Mouse (Mus musculus) right cerebral cortex, postnatal 25 days (tissue): Measurements from ENCODE around the gene Rps18.
"Not testable (repeated sequence)": the region's sequence is repeated elsewhere in the genome, so short reads cannot be mapped to it uniquely, and the experiment has no call there.

Experiments used
- DNase-seq: peaks from one replicate; pipeline ENCODE4 v3.0.0; 2022

Rps18 gene

DNA sequence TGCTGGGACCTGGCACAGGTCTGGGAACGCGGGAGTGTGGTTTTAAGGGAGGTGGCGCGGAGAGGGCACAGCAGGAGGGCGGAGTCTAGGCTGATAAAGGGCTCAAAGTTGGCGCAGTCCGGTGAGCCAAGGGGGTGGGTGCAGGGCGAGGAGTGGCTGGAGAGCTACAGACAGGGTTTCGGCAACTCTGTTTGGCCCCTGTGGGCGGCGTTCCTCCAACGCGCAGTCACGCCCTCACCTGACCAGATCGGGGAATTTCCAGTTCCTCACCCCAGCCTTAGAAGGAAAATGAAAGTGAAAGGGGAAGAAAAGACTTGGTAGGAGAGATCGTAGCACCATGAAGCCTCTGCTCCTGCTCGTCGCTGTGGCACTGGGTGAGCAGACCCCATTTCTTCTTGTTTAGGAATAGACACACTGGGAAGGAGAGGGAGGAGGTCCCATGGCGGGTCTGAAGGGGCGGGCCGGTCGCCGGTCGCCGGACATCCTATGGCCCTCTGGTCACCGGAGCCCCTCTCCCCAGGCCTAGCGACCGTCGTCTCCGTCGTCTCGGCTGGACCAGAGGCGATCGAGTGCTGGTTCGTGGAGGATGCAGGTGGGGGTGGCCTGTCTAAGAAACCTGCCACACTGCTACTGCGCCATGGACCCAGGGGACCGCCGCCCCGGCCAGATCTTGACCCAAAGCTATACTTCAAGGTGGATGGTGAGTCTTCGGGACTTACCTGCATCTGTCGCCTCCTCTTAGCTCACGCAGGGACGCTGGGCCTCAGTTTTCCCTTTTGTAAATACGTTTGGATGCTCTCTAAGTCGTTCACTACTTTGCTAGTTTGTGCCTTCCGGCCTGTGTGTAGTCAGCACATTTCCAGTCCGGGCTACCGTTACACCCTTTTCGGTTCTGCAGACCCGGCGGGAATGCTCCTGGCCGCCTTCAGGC is 36.2 kb downstream of the Rps18 start:
- peak; percentile 47 for DNase-seq

DNA sequence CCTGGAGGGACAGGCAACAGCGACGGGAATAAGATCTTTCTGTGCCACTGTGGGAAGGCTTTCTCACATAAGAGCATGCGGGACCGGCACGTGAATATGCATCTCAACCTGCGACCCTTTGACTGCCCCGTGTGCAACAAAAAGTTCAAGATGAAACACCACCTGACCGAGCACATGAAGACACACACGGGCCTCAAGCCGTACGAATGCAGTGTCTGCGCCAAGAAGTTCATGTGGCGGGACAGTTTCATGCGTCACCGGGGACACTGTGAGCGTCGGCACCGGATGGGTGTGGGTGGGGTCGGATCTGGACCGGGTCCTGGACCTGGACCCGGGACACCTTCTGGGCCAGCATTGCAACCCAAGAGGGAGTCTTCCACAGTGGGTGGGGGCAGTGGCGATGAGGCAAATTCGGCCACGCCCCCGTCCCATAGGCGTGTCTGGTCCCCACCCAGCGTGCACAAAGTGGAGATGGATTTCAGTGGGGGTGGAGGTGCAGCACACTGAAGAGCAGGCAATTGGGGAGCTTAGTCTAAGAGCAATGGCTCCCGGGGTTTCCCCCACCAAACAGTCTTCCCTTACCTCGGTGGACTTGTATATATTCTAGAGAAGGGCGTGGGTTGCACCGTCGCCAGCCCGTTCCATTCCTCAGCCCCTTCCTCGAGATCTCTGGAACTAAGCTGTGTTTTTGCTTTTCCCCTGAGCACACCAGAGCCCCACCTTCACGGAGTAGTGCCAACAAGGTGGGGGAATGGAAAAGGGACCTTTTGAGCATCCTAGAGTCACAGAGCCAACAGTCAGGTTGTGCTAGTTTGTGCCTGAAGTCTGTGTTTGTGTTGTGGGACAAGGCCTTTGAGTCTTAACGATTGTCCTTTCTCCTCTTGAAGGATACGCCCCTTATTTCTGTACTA is 37.3 kb downstream of the Rps18 start:
- no peak for DNase-seq

DNA sequence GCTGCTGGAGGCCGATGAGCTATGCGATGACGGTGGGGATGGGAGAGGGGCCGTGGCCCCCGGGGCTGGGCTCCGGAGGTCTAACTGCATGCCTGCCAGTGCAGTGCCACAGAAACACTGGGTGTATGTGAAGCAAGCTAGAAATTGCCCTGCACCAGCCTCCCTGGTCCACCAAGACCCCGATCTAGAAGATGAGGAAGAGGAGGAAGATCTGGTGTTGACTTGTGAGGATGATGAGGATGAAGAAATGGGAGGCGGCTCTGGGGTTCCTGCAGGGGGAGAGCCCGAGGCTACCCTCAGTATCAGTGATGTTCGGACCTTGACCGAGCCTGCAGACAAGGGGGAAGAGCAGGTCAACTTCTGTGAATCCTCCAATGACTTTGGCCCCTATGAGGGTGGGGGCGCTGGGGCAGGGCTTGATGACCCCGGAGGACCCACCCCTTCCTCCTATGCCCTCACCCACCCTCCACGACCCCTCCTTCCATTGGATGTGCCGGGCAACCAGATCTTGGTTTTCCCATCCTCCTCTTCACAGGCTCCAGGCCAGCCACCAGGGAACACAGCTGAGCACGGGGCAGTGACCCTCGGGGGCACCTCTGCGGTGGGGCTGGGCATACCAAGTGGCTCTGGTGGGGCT is 38.0 kb downstream of the Rps18 start:
- no peak for DNase-seq

GRCm38 (mm10) chr17:33916847-33917655 is 38.8 kb downstream of the Rps18 start:
- DNase-seq: no peak

- DNase-seq: no peak
Measured at GRCm38 (mm10) chr17:33916294-33916693, 39.5 kb downstream of the Rps18 start.

GRCm38 (mm10) chr17:33915671-33916250 is 40.0 kb downstream of the Rps18 start, which contains the start of the genes Tapbp and Zbtb22:
TSS of gene Tapbp (plus strand) at chr17:33915899.
TSS of gene Zbtb22 (plus strand) at chr17:33915904.
- peak; percentile 96 for DNase-seq

DNA sequence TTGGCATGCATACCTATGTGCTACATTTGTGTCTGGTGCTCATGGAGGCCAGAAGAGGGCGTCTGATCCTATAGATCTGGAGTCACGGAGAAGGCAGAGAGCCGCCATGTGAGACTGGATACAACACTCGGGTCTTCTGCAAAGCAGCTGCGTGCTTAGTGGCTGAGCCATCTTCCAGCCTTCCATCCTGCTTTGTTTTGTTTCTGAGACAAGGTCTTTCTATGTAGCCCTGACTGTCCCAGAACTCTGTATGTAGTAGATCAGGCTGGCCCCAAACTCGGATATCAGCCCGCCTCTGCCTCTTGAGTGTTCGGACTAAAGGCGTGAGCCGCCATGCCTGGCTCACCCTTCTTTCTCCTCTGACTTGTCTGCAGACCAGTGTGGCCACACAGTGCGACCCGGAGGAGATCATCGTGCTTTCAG is 40.8 kb downstream of the Rps18 start:
- DNase-seq: no peak

DNA sequence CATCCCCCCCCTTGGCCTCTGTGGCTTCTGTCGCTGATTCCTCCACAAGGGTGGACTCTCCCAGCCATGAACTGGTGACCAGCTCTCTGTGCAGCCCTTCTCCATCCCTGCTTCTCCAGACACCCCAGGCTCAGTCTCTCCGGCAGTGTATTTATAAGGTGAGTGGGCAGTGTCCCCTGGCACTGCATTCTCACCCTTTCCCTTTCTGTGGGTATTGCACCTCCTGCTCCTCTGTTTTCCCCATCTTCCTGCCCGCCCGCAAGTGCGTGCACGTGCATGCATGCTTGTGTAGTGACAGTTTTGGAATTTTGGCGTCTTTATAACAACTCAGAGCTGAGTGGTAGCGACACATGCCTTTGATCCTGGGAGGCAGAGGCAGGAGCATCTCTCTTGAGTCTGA is 41.9 kb downstream of the Rps18 start:
- no peak for DNase-seq

DNA sequence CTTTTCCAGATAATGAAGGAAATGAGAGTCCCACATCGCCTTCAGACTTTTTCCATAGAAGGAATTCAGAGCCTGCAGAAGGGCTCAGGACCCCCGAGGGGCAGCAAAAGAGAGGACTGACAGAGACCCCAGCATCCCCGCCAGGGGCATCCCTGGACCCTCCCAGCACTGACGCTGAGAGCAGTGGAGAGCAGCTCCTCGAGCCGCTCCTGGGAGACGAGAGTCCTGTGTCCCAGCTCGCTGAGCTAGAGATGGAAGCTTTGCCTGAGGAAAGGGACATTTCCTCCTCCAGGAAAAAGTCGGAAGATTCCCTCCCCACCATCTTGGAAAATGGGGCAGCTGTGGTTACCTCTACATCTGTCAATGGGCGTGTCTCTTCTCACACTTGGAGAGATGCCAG is 42.5 kb downstream of the Rps18 start:
- no peak for DNase-seq

DNA sequence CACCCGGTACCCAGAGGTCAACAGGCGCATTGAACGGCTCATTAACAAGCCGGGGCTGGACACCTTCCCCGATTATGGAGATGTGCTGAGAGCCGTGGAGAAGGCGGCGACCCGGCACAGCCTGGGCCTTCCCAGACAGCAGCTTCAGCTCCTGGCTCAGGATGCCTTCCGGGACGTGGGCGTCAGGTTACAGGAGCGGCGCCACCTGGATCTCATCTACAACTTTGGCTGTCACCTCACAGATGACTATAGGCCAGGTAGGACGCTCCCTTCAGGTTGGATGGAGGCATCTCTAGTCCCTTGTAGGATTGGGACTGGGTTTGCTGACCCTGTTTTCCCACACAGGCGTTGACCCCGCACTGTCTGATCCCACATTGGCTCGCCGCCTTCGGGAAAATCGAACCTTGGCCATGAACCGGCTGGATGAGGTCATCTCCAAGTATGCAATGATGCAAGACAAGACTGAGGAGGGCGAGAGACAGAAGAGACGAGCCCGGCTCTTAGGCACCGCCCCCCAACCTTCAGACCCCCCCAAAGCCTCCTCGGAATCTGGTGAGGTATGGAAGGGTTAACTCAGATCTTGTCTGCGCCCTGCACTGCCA is 43.9 kb downstream of the Rps18 start:
- DNase-seq: no peak

DNA sequence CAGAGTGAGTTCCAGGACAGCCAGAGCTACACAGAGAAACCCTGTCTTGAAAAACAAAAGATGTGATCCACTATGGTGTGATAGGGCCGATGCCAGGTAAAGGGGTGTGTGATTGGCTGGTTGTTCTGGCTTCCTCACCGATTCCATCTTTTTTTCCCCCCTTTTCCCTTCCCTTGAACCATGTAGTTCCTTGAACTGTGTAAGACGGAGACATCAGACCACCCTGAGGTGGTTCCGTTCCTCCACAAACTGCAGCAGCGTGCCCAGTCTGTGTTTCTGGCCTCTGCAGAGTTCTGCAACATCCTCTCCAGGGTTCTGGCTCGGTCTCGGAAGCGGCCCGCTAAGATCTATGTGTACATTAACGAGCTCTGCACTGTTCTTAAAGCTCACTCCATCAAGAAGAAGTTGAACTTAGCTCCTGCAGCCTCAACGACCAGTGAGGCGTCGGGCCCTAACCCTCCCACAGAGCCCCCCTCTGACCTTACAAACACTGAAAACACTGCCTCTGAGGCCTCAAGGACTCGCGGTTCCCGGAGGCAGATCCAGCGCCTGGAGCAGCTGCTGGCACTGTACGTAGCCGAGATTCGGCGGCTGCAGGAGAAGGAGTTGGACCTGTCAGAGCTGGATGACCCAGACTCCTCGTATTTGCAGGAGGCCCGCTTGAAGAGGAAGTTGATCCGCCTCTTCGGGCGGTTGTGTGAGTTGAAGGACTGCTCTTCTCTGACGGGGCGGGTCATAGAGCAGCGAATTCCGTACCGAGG is 44.6 kb downstream of the Rps18 start:
- DNase-seq: no peak

GRCm38 (mm10) chr17:33910346-33911051 is 45.3 kb downstream of the Rps18 start:
- no peak for DNase-seq

GRCm38 (mm10) chr17:33909869-33910250 is 45.9 kb downstream of the Rps18 start:
- DNase-seq: no peak

GRCm38 (mm10) chr17:33909077-33909868 is 46.5 kb downstream of the Rps18 start, which contains the start of gene Daxx:
TSS of gene Daxx (plus strand) at chr17:33909414.
- DNase-seq: peak; percentile 99

DNA sequence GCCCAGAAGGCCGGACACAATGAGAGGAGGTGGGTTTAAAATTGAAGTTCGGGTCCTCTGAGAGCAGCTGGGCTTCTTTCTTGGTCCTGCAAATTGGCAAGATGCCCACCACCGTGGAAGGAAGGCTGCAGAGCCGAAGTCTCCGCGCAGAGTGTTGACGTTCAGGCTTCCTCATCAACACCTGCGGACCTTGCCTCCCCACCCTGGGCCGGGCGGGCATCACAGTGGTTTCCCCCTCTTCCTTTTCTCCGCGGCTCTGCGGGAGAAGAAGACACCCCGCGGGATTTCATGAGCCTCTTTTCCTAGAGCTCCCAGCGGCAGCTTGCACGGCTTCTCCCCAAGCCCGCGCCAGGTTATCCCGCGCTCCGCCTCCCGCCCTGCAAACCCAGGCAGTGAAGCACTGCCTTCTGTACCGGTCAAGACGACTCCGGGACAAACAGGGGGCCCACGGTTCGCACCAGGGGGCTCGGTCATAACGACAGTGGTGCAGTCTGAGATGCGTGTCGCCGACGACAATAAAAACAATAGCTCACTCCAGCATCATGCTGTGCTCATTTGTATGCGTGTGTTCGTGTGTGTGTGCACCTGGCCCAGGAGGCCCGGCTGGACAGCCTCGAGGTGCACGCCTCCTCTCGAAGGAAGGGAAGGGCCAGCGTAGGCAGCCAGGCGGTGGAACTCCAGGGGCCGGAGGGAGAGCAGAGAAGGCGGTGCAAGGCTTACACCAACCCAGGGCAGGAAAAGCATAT is 47.3 kb downstream of the Rps18 start:
- peak; percentile 68 for DNase-seq

DNA sequence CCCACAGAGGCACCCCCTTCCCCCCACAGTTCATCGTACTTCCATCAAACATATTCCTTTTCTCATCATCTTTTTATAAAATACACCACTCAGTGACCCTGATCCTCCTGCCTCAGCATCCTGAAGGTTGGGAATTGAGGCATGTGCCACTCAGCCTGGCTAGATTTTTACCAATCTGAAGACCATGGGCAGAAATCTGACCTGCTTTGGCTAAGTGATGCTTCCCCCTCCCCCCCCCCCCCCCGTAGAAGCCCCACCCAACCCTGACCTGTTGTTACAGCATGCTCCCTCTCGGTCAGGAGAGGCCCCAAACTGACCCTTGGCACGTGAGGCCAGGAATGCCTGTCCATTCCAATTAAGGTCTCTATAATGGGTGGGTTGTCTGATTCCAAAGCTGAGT is 51.0 kb downstream of the Rps18 start, which contains the start of gene Platr17:
Gene Platr17, plus strand, starts transcription at position 301 of the 400 bp plus-strand sequence.
- DNase-seq: not testable (repeated sequence)

DNA sequence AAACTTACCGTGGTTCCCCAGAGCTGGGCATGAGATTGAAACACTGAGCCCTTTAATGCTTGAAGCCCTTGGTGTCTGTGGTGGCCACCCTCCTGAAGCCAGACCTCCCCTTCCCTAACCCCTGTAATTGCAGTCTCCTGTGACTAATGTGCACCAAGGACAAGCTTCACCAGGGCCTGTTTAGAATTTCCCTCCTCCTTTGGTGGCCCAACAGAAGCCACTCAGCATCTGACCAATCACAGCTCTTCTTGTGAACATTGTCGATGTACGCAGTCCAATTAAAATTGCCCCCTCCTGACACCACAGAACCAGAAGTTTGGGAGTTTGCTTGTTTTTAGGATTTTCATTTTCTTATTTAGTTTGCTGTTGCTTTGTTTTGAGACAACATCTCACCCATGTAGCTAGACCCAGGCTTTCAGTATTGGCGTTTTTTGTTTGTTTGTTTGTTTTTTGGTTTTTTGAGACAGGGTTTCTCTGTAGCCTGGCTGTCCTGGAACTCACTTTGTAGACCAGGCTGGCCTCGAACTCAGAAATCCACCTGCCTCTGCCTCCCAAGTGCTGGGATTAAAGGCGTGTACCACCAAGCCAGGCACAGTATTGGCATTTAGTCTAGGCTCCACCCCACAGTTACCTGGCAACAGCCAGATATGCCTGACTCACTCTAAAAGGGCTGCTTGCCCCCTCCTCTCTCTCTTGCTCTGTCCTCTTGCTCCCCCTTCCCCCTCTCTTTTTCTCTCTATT is 51.7 kb downstream of the Rps18 start:
- not testable (repeated sequence) for DNase-seq
